Mouse (Mus musculus) myocyte (in vitro differentiated cells): ENCODE measurements around the gene Rap1b. TPM values are rescaled to one million over a fixed set of nuclear protein-coding genes. Genes with fewer than 3 reads are reported as not detected.

Experiments used
- H3K27me3 ChIP-seq: one replicate; pipeline ENCODE4 v1.6.1; 2011; ENCODE audit not compliant: control insufficient read depth, insufficient read depth, insufficient read length
- H3K36me3 ChIP-seq: one replicate; pipeline ENCODE4 v1.6.1; 2011; ENCODE audit not compliant: control insufficient read depth, insufficient read depth
- H3K4me2 ChIP-seq: one replicate; pipeline ENCODE4 v1.6.1; 2011; ENCODE audit warnings: low read depth, control low read depth
- H3K4me3 ChIP-seq: one replicate; pipeline ENCODE4 v1.5.1; 2011; ENCODE audit warnings: mild to moderate bottlenecking, control low read depth, moderate library complexity
- H3K79me2 ChIP-seq: one replicate; pipeline ENCODE4 v1.6.1; 2011; ENCODE audit not compliant: control insufficient read depth, insufficient read depth
- H3ac ChIP-seq: one replicate; pipeline ENCODE4 v1.6.1; 2011; ENCODE audit not compliant: control insufficient read depth, insufficient read length
- CEBPB ChIP-seq: IDR thresholded peaks from 2 replicates; pipeline ENCODE4 v1.6.1; 2011; ENCODE audit warnings: mild to moderate bottlenecking, moderate library complexity; ENCODE audit not compliant: poor library complexity, insufficient read depth, severe bottlenecking
- E2F4 ChIP-seq: IDR thresholded peaks from one replicate; pipeline ENCODE4 v1.6.1; 2011; ENCODE audit warnings: mild to moderate bottlenecking, control low read depth, moderate library complexity; ENCODE audit not compliant: insufficient read depth
- MAX ChIP-seq: IDR thresholded peaks from one replicate; pipeline ENCODE4 v1.6.1; 2011; ENCODE audit warnings: low read depth, mild to moderate bottlenecking, control low read depth
- MYOD1 ChIP-seq, 3 experiments: IDR thresholded peaks; one replicate each; pipeline ENCODE4 v1.6.1; 2011; ENCODE audit warnings: control low read depth in 2 of 3, low read depth in 2 of 3, mild to moderate bottlenecking in 2 of 3, moderate library complexity in 1 of 3; ENCODE audit not compliant: insufficient read length in 2 of 3, control insufficient read depth in 1 of 3
- MYOG ChIP-seq, 3 experiments: IDR thresholded peaks; one replicate each; pipeline ENCODE4 v1.6.1; 2011; ENCODE audit warnings: control low read depth in 2 of 3, low read depth in 2 of 3, mild to moderate bottlenecking in 2 of 3; ENCODE audit not compliant: insufficient read length in 2 of 3, control insufficient read depth in 1 of 3, insufficient read depth in 1 of 3
- POLR2A ChIP-seq: IDR thresholded peaks from one replicate; pipeline ENCODE4 v1.6.1; 2011; ENCODE audit warnings: low read depth, mild to moderate bottlenecking, control low read depth, moderate library complexity; ENCODE audit not compliant: insufficient read length
- POLR2AphosphoS2 ChIP-seq: IDR thresholded peaks from one replicate; pipeline ENCODE4 v1.6.1; 2011; ENCODE audit warnings: low read depth, control low read depth; ENCODE audit not compliant: insufficient read length
- REST ChIP-seq: IDR thresholded peaks from one replicate; pipeline ENCODE4 v1.6.1; 2011; ENCODE audit warnings: mild to moderate bottlenecking, control low read depth, moderate library complexity; ENCODE audit not compliant: insufficient read depth, insufficient read length
- SRF ChIP-seq: IDR thresholded peaks from one replicate; pipeline ENCODE4 v1.6.1; 2011; ENCODE audit warnings: low read depth; ENCODE audit not compliant: control insufficient read depth, insufficient read length
- TCF12 ChIP-seq: IDR thresholded peaks from one replicate; pipeline ENCODE4 v1.6.1; 2011; ENCODE audit warnings: mild to moderate bottlenecking, control low read depth; ENCODE audit not compliant: poor library complexity, insufficient read depth, severe bottlenecking
- TCF3 ChIP-seq: IDR thresholded peaks from one replicate; pipeline ENCODE4 v1.6.1; 2011; ENCODE audit warnings: low read depth, control low read depth; ENCODE audit not compliant: insufficient read length
- USF1 ChIP-seq: IDR thresholded peaks from one replicate; pipeline ENCODE4 v1.6.1; 2011; ENCODE audit warnings: low read depth, mild to moderate bottlenecking, control low read depth, moderate library complexity
- polyA plus RNA-seq: library from polyadenylated mRNA; unstranded; fragments of >200 nt; fragmentation: generic; extraction: Trizol; gene quantifications from one replicate; pipeline ENCODE4 v1.2.1, GENCODE M21; 2012; ENCODE audit warnings: missing spikeins

Gene Rap1b
- polyA plus RNA-seq, 1 experiment = 62.3 TPM

DNA sequence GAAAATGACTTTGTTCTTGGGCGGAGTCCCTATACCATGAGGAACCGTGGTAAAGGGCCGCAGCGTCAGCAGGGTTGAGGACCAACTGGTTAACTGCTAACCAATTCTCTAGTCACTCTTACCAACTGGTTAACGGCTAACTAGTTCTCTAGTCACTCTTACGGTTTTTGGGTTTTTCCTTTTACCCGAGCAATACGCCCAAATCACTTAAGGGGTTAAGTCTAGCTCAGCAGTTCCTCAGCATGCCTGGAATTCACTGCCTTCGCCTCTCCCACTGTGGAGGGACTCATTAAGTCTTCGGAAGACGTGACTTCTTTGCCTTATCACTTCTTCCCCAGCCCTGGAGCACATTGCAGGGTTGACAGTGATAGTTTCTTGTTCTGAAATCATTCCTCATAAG is 35.3 kb downstream of the Rap1b start:
- TF ChIP-seq USF1 (no peak), E2F4 (no peak), REST (no peak), POLR2AphosphoS2 (no peak), TCF3 (no peak), SRF (no peak), MAX (no peak), MYOD1 (IDR thresholded peaks at IDR 0.05; ENCODE audit: control insufficient read depth in 1 of 3, insufficient read length in 2 of 3, low read depth in 2 of 3) (no peak), CEBPB (no peak), MYOG (IDR thresholded peaks at IDR 0.05; ENCODE audit: control insufficient read depth in 1 of 3, insufficient read depth in 1 of 3, insufficient read length in 2 of 3, low read depth in 2 of 3) (no peak)
- Histone ChIP-seq H3K4me3 (no peak overlapping the region), H3K79me2 (no peaks in the 10 kb centered on the region), H3K27me3 (no peaks in the 10 kb centered on the region), H3K4me2 (no peak overlapping the region), H3ac (no peak overlapping the region), H3K36me3 (peaks cover 19% of the 10 kb centered on the region)

DNA sequence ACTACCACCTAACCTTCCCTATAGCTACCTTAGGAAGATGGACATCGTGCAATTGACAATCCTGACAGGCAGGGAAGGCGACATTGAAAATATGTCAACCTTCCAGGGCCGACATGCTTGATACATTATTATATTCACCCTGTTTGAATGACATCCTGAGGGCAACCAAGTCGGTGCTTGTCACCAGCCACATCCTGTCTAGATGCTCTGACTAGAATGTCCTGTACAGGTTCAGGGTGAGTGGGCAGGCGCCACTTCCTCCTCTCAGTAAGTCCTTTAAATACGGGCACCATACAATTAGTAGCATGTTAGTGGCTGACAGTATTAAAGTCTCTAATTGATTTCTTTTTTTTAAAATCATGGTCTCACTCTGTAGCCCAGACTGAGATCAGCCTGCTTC is 37.8 kb downstream of the Rap1b start:
- no peak overlapping the region for H3ac ChIP-seq
- no peaks in the 10 kb centered on the region for H3K27me3 ChIP-seq
- no peak overlapping the region for H3K4me3 ChIP-seq
- TF ChIP-seq E2F4 = no peak
- no peak for TF ChIP-seq CEBPB
- TF ChIP-seq POLR2A = no peak
- no peak for TF ChIP-seq USF1
- TF ChIP-seq SRF = no peak
- TF ChIP-seq REST = no peak
- no peak for TF ChIP-seq MAX
- TF ChIP-seq POLR2AphosphoS2 = no peak
- TF ChIP-seq MYOG (IDR thresholded peaks at IDR 0.05; ENCODE audit: control insufficient read depth in 1 of 3, insufficient read depth in 1 of 3, insufficient read length in 2 of 3, low read depth in 2 of 3) = no peak
- TF ChIP-seq TCF12 = no peak
- no peak for TF ChIP-seq MYOD1 (IDR thresholded peaks at IDR 0.05; ENCODE audit: control insufficient read depth in 1 of 3, insufficient read length in 2 of 3, low read depth in 2 of 3)
- H3K4me2 ChIP-seq = no peak overlapping the region
- no peaks in the 10 kb centered on the region for H3K36me3 ChIP-seq
- H3K79me2 ChIP-seq = no peaks in the 10 kb centered on the region

DNA sequence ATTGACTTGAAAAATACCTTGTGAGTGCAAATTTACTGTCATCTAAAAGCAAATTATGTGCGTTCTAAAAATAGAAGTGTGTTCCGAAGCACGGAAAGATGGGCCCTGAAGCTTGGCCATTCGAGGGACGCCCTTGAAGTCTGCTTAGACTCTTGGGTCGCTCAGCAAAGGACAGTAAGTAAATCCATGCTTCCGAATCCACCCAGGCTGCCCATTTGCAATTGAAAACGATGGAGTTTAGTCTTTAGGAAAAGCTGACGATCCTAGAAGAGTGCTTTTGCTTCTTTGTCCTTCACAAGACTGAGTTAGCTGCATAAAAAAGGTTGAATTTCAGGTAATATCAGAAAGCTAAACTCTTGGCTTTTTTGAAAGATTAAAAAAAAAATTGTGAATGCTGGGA is 39.9 kb downstream of the Rap1b start:
- Histone ChIP-seq H3ac (no peak overlapping the region), H3K4me2 (no peak overlapping the region), H3K4me3 (no peak overlapping the region), H3K36me3 (no peaks in the 10 kb centered on the region), H3K27me3 (no peaks in the 10 kb centered on the region), H3K79me2 (no peaks in the 10 kb centered on the region)
- TF ChIP-seq CEBPB (no peak), POLR2A (no peak), TCF3 (no peak), MAX (no peak), POLR2AphosphoS2 (no peak), SRF (no peak), MYOD1 (IDR thresholded peaks at IDR 0.05; ENCODE audit: control insufficient read depth in 1 of 3, insufficient read length in 2 of 3, low read depth in 2 of 3) (no peak), E2F4 (no peak), USF1 (no peak)

DNA sequence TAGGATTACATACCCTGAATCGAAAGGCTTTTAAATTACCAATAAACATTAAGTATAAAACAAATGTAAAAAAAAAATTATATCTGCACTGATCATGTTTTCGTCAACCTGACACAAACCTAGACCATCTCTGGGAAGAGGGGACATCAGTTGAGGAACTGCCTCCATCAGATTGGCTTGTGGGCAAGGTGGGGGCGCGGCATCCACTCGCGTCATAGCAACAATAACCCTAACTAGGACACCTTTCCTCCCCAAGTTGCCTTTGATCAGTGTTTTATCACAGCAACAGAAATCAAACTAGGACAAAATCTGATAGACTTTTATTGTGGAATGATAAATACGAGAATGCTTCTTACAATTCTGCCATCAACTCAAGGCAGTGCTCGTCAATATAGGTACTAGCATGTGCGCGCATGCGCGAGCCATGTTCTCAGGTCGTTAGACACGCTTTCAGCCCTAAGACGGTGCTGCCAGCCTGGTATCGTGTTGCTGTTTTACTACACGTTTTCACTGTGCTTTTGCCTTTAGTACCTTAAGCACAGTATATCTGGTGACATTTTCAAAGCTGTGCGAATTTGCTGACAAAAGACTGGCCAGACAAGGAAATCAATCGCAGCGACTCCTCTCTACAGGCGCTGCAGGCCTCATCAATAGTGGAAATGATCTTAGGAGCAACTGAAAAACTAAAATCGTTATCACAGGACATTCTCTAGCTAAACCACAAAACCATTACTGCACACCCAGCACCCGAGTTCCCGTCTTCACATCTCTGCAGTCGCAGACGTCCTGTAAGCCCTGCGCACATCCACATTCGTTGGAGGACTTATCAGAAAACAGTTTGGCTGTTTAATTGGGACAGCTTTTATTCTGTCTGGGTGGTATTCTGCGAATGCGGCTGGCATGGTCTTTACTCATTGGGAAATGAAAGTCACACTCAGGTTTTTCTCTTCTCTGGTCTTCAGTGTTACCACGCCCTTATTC is 41.7 kb downstream of the Rap1b start:
- no peak overlapping the region for H3K4me3 ChIP-seq
- H3K79me2 ChIP-seq = no peaks in the 10 kb centered on the region
- no peak overlapping the region for H3K4me2 ChIP-seq
- TF ChIP-seq MAX (no peak), POLR2A (no peak), POLR2AphosphoS2 (no peak), E2F4 (no peak), MYOG (IDR thresholded peaks at IDR 0.05; ENCODE audit: control insufficient read depth in 1 of 3, insufficient read depth in 1 of 3, insufficient read length in 2 of 3, low read depth in 2 of 3) (no peak), REST (no peak), CEBPB (no peak), SRF (no peak)
- no peak overlapping the region for H3ac ChIP-seq
- no peaks in the 10 kb centered on the region for H3K27me3 ChIP-seq
- no peaks in the 10 kb centered on the region for H3K36me3 ChIP-seq

DNA sequence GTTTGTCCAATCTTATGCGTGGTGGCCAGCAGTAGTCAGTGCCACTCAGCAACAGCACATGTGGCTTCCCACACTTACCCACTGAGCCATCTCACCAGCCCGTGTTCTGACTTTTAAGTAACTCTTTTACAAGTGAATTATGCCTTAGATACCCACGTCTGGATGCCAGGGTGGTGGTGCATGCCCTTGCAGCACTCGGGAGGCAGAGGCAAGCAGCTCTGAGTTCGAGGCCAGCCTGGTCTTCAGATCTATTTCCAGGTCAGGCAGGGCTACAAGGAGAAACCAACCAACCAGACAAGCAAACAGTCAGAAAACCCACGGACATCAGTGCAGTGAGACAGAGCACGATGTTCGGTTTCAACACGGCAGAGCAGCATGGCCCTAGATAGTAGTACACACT is 43.9 kb downstream of the Rap1b start:
- H3K36me3 ChIP-seq = no peaks in the 10 kb centered on the region
- no peak for TF ChIP-seq TCF3
- TF ChIP-seq USF1 = no peak
- no peak for TF ChIP-seq CEBPB
- TF ChIP-seq POLR2AphosphoS2 = no peak
- TF ChIP-seq MYOG (IDR thresholded peaks at IDR 0.05; ENCODE audit: control insufficient read depth in 1 of 3, insufficient read depth in 1 of 3, insufficient read length in 2 of 3, low read depth in 2 of 3) = no peak
- no peak for TF ChIP-seq MAX
- no peak for TF ChIP-seq TCF12
- no peak for TF ChIP-seq SRF
- TF ChIP-seq REST = no peak
- TF ChIP-seq POLR2A = no peak
- no peak for TF ChIP-seq E2F4
- no peak for TF ChIP-seq MYOD1 (IDR thresholded peaks at IDR 0.05; ENCODE audit: control insufficient read depth in 1 of 3, insufficient read length in 2 of 3, low read depth in 2 of 3)
- no peak overlapping the region for H3K4me3 ChIP-seq
- no peak overlapping the region for H3ac ChIP-seq
- H3K27me3 ChIP-seq = no peaks in the 10 kb centered on the region
- H3K79me2 ChIP-seq = no peaks in the 10 kb centered on the region
- no peak overlapping the region for H3K4me2 ChIP-seq
